Mouse (Mus musculus) forebrain, embryonic 13.5 days (tissue): ENCODE data around the gene Fbxw9. TPM values are rescaled to one million over a fixed set of nuclear protein-coding genes. Genes with fewer than 3 reads are reported as not detected.

ENCODE experiments used
- ATAC-seq: fragments of 200-750 bp; cut with Nextera tagmentation; 2 replicates; pipeline ENCODE4 v1.8.0; 2017
- H3K27ac ChIP-seq: fragments of 300-500 bp; sonication (generic); 2 replicates; pipeline ENCODE4 v1.5.1; 2015; ENCODE audit warnings: inconsistent platforms, mild to moderate bottlenecking, moderate library complexity
- H3K27me3 ChIP-seq: fragments of 300-500 bp; sonication (generic); 2 replicates; pipeline ENCODE4 v1.6.1; 2015; ENCODE audit warnings: mild to moderate bottlenecking, inconsistent platforms
- H3K36me3 ChIP-seq: fragments of 300-500 bp; sonication (generic); 2 replicates; pipeline ENCODE4 v1.6.1; 2015; ENCODE audit warnings: mild to moderate bottlenecking, inconsistent platforms; ENCODE audit not compliant: poor library complexity, severe bottlenecking
- H3K4me1 ChIP-seq: fragments of 300-500 bp; sonication (generic); 2 replicates; pipeline ENCODE4 v1.6.1; 2015; ENCODE audit warnings: inconsistent platforms
- H3K4me2 ChIP-seq: fragments of 300-500 bp; sonication (generic); 2 replicates; pipeline ENCODE4 v1.6.1; 2015; ENCODE audit warnings: inconsistent platforms, mild to moderate bottlenecking, moderate library complexity
- H3K4me3 ChIP-seq: fragments of 300-500 bp; sonication (generic); 2 replicates; pipeline ENCODE4 v1.5.1; 2015; ENCODE audit warnings: mild to moderate bottlenecking, inconsistent platforms
- H3K9ac ChIP-seq: fragments of 300-500 bp; sonication (generic); 2 replicates; pipeline ENCODE4 v1.6.1; 2015; ENCODE audit warnings: mild to moderate bottlenecking, inconsistent platforms
- H3K9me3 ChIP-seq: fragments of 300-500 bp; sonication (generic); replicated peaks from 2 replicates; pipeline ENCODE4 v1.6.1; 2016; ENCODE audit warnings: inconsistent platforms
- WGBS: fragments of 180-500 bp; shearing (Covaris S2); methylation state at CpG from one replicate; pipeline ENCODE4 v1.1.7; 2015; 5-methylcytosine and 5-hydroxymethylcytosine counted together
- polyA plus RNA-seq: library from polyadenylated mRNA; unstranded; fragments of >200 nt; fragmentation: Nextera tagmentation; extraction: Ambion mirVana; gene quantifications from 2 replicates; pipeline ENCODE4 v1.2.1, GENCODE M21; 2015

Gene Fbxw9
- polyA plus RNA-seq, 1 experiment from 2014 or later, result 39.4 TPM

- H3K9me3 ChIP-seq, result no peaks in the 10 kb centered on the region
- H3K9ac ChIP-seq, result no peak overlapping the region
- peaks cover 79% of the 10 kb centered on the region for H3K36me3 ChIP-seq
- no peak overlapping the region for H3K27ac ChIP-seq
- H3K27me3 ChIP-seq, result no peaks in the 10 kb centered on the region
- no peak overlapping the region for H3K4me3 ChIP-seq
- H3K4me2 ChIP-seq, result no peak overlapping the region
- no peak for ATAC-seq
- 94% methylated on average over 6 of the region's 6 CpGs for WGBS
- H3K4me1 ChIP-seq, result peaks cover 13% of the 10 kb centered on the region
Observed at GRCm38 (mm10) chr8:85043619-85044018, 16.2 kb upstream of the Fbxw9 start.

GRCm38 (mm10) chr8:85057367-85057766 is 2.5 kb upstream of the Fbxw9 start:
- Histone ChIP-seq H3K27me3 (no peaks in the 10 kb centered on the region), H3K9me3 (no peaks in the 10 kb centered on the region), H3K9ac (no peak overlapping the region), H3K27ac (no peak overlapping the region), H3K4me3 (no peak overlapping the region), H3K4me2 (no peak overlapping the region), H3K4me1 (peaks cover 22% of the 10 kb centered on the region), H3K36me3 (peaks cover 55% of the 10 kb centered on the region)
- ATAC-seq, result no peak
- WGBS, result 87% methylated on average over 7 of the region's 7 CpGs

- Histone ChIP-seq H3K4me3 (no peak overlapping the region), H3K36me3 (peaks cover 43% of the 10 kb centered on the region), H3K4me2 (no peak overlapping the region), H3K9me3 (no peaks in the 10 kb centered on the region), H3K4me1 (peaks cover 23% of the 10 kb centered on the region), H3K9ac (no peak overlapping the region), H3K27ac (no peak overlapping the region), H3K27me3 (no peaks in the 10 kb centered on the region)
- 94% methylated on average over 4 of the region's 4 CpGs for WGBS
- ATAC-seq, result no peak
Observed at GRCm38 (mm10) chr8:85062603-85063002, 2.7 kb downstream of the Fbxw9 start.

- peaks cover 22% of the 10 kb centered on the region for H3K4me1 ChIP-seq
- H3K9ac ChIP-seq, result no peak overlapping the region
- peaks cover 52% of the 10 kb centered on the region for H3K36me3 ChIP-seq
- no peak overlapping the region for H3K4me3 ChIP-seq
- no peak overlapping the region for H3K27ac ChIP-seq
- 43% methylated on average over 2 of the region's 2 CpGs for WGBS
- H3K27me3 ChIP-seq, result no peaks in the 10 kb centered on the region
- ATAC-seq, result no peak
- H3K9me3 ChIP-seq, result no peaks in the 10 kb centered on the region
- no peak overlapping the region for H3K4me2 ChIP-seq
Observed at GRCm38 (mm10) chr8:85065213-85065612, 5.4 kb downstream of the Fbxw9 start.

GRCm38 (mm10) chr8:85067155-85067554 is 7.3 kb downstream of the Fbxw9 start:
- ATAC-seq, result no peak
- no peak overlapping the region for H3K9ac ChIP-seq
- 98% methylated on average over 2 of the region's 2 CpGs for WGBS
- H3K4me3 ChIP-seq, result no peak overlapping the region
- no peaks in the 10 kb centered on the region for H3K27me3 ChIP-seq
- H3K9me3 ChIP-seq, result no peaks in the 10 kb centered on the region
- H3K27ac ChIP-seq, result no peak overlapping the region
- H3K4me2 ChIP-seq, result no peak overlapping the region
- peaks cover 46% of the 10 kb centered on the region for H3K36me3 ChIP-seq
- peaks cover 12% of the 10 kb centered on the region for H3K4me1 ChIP-seq

- H3K4me2 ChIP-seq, result no peak within 1 kb of the TSS
- H3K27me3 ChIP-seq, result no peaks in the 10 kb centered on the region
- no peak for ATAC-seq
Observed at GRCm38 (mm10) chr8:85067982-85068381, 8.1 kb downstream of the Fbxw9 start, which contains the start of gene Gm5741. Gm5741 (minus strand) TSS chr8:85067982.

GRCm38 (mm10) chr8:85071041-85071440 is 11.2 kb downstream of the Fbxw9 start:
- Histone ChIP-seq H3K27me3 (no peaks in the 10 kb centered on the region), H3K9me3 (no peaks in the 10 kb centered on the region), H3K4me2 (peak overlapping the region; percentile 73), H3K9ac (peak overlapping the region; percentile 87; the same call in 1 of the 2 replicates), H3K4me3 (peak overlapping the region; percentile 92), H3K4me1 (peaks cover 19% of the 10 kb centered on the region), H3K36me3 (peaks cover 52% of the 10 kb centered on the region), H3K27ac (peak overlapping the region; percentile 94)
- WGBS, result 84% methylated on average over 5 of the region's 5 CpGs
- no peak for ATAC-seq

More at GRCm38 (mm10) chr8:85067982-85068381, 8.1 kb downstream of the Fbxw9 start, which contains the start of gene Gm5741:
- Histone ChIP-seq H3K36me3 (peaks cover 38% of the 10 kb centered on the region), H3K4me3 (no peak within 1 kb of the TSS), H3K9me3 (no peaks in the 10 kb centered on the region), H3K27ac (no peak within 1 kb of the TSS), H3K9ac (0 out of 2 replicates have a peak within 1 kb of the TSS, but pooled peaks have one; percentile 5), H3K4me1 (peaks cover 17% of the 10 kb centered on the region)

- WGBS, result under 1% methylated on average over 67 of the region's 68 CpGs
- Histone ChIP-seq H3K9ac (peak within 1 kb of the TSS; percentile 87), H3K36me3 (peaks cover 52% of the 10 kb centered on the region), H3K9me3 (no peaks in the 10 kb centered on the region), H3K27me3 (no peaks in the 10 kb centered on the region), H3K27ac (peak within 1 kb of the TSS; percentile 94), H3K4me1 (peaks cover 19% of the 10 kb centered on the region), H3K4me3 (peak within 1 kb of the TSS; percentile 92), H3K4me2 (peak within 1 kb of the TSS; percentile 73)
- ATAC-seq, result peak; percentile 92
Observed at GRCm38 (mm10) chr8:85071514-85072281, 11.8 kb downstream of the Fbxw9 start, which contains the start of gene Dhps. Dhps (plus strand) TSS chr8:85071757.

GRCm38 (mm10) chr8:85072364-85072929 is 12.6 kb downstream of the Fbxw9 start:
- Histone ChIP-seq H3K4me2 (peak overlapping the region; percentile 73), H3K4me3 (peak overlapping the region; percentile 92), H3K9ac (peak overlapping the region; percentile 87), H3K9me3 (no peaks in the 10 kb centered on the region), H3K36me3 (peaks cover 47% of the 10 kb centered on the region), H3K27ac (peak overlapping the region; percentile 94), H3K4me1 (peaks cover 19% of the 10 kb centered on the region), H3K27me3 (no peaks in the 10 kb centered on the region)
- WGBS, result 40% methylated on average over 9 of the region's 9 CpGs
- ATAC-seq, result peak; percentile 9

GRCm38 (mm10) chr8:85073041-85073612 is 13.3 kb downstream of the Fbxw9 start:
- Histone ChIP-seq H3K4me1 (peaks cover 19% of the 10 kb centered on the region), H3K9ac (no peak overlapping the region), H3K36me3 (peaks cover 45% of the 10 kb centered on the region), H3K27me3 (no peaks in the 10 kb centered on the region), H3K27ac (no peak overlapping the region), H3K4me2 (peak overlapping the region; percentile 73), H3K9me3 (no peaks in the 10 kb centered on the region), H3K4me3 (no peak overlapping the region)
- no peak for ATAC-seq
- WGBS, result 91% methylated on average over 15 of the region's 15 CpGs

- H3K4me3 ChIP-seq, result no peak overlapping the region
- H3K4me2 ChIP-seq, result no peak overlapping the region
- H3K27ac ChIP-seq, result no peak overlapping the region
- 88% methylated on average over 10 of the region's 10 CpGs for WGBS
- peaks cover 19% of the 10 kb centered on the region for H3K4me1 ChIP-seq
- no peaks in the 10 kb centered on the region for H3K9me3 ChIP-seq
- H3K36me3 ChIP-seq, result peaks cover 51% of the 10 kb centered on the region
- no peaks in the 10 kb centered on the region for H3K27me3 ChIP-seq
- H3K9ac ChIP-seq, result no peak overlapping the region
- ATAC-seq, result no peak
Observed at GRCm38 (mm10) chr8:85074167-85074566, 14.3 kb downstream of the Fbxw9 start.

GRCm38 (mm10) chr8:85074617-85075016 is 14.8 kb downstream of the Fbxw9 start:
- Histone ChIP-seq H3K4me1 (peaks cover 23% of the 10 kb centered on the region), H3K27ac (no peak overlapping the region), H3K9me3 (no peaks in the 10 kb centered on the region), H3K4me2 (no peak overlapping the region), H3K36me3 (peaks cover 54% of the 10 kb centered on the region), H3K9ac (no peak overlapping the region), H3K27me3 (no peaks in the 10 kb centered on the region), H3K4me3 (no peak overlapping the region)
- WGBS, result 97% methylated on average over 10 of the region's 10 CpGs
- no peak for ATAC-seq
